ENCODE assay signal across 12 mouse cellular contexts in the genomic region with DNA sequence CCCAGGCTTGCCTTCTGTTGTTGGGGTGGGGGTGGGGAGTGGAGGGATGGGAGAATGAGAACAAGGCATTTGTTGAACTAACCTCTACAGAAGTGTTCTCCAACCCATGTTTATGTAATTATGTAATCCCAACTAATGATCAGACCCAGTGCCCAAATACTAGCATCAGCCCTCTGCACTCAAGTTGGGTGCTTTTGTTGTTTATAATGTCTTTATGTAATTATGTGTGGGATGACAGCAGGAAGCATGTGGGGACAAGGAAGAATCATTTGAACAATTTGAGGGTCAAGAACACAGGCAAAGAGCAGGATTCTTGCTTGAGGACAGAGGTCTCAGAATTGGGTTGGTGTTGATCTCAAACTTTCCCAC.
DNase-seq lines count a peak whose midpoint lies in the region; ATAC-seq and TF ChIP-seq lines count a peak whose summit lies in the region.
"Had no signal": no experiment of that assay in that cellular context is flagged by ENCODE, and none has a peak within 500 bp of the region (broad histone marks: within the 10 kb centered on the region; RNA-seq: fewer than 3 reads in every experiment).

No protein-coding gene starts in this region.

- H3K9ac ChIP-seq in lung, embryonic 15.5 days, result no peak overlapping the region
- H3K9ac ChIP-seq in hindbrain, embryonic 14.5 days, result no peak overlapping the region
- no peak overlapping the region for H3K9ac ChIP-seq in neural tube, embryonic 14.5 days (replicated peaks; ENCODE audit: low read depth, low read length)

- H3K27me3 ChIP-seq in lung, embryonic 15.5 days, result peaks cover 8% of the 10 kb centered on the region
- H3K27me3 ChIP-seq in hindbrain, embryonic 14.5 days (ENCODE audit: control insufficient read depth, insufficient read depth, low read length), result 0 out of 2 replicates have a peak, but pooled peaks cover 4% of the 10 kb centered on the region
- no peaks in the 10 kb centered on the region for H3K27me3 ChIP-seq in neural tube, embryonic 14.5 days (ENCODE audit: control insufficient read depth, insufficient read depth, low read length)

- intact Hi-C loops in gastrocnemius, adult 2 months (cut with DNase I), result loop anchor here (10.0 kb wide), 1 partner anchor 391 kb away; a partner anchor contains a TSS

- peak overlapping the region; percentile 20; the same call in 1 of the 2 replicates for H3K27ac ChIP-seq in gastrocnemius, adult 2 months
- peak overlapping the region; percentile 54 for H3K27ac ChIP-seq in lung, embryonic 15.5 days
- no peak overlapping the region for H3K27ac ChIP-seq in hindbrain, embryonic 14.5 days
- no peak overlapping the region for H3K27ac ChIP-seq in neural tube, embryonic 14.5 days (ENCODE audit: low read depth, low read length)
- H3K27ac ChIP-seq: kidney, postnatal 0 days had no signal

- no peak for ATAC-seq in lung, embryonic 15.5 days (ENCODE audit: borderline replicate concordance, extremely low read depth, low FRiP score, low TSS enrichment)
- no peak for ATAC-seq in hindbrain, embryonic 14.5 days (ENCODE audit: low FRiP score)
- no peak for ATAC-seq in neural tube, embryonic 14.5 days (ENCODE audit: low read depth)
- ATAC-seq in granulocyte monocyte progenitor cell, adult 5-6 weeks (replicated peaks; ENCODE audit: poor library complexity, severe bottlenecking), result no peak

- H3K9me3 ChIP-seq in lung, embryonic 15.5 days, result no peaks in the 10 kb centered on the region
- H3K9me3 ChIP-seq in hindbrain, embryonic 14.5 days (ENCODE audit: control insufficient read depth, low read length), result no peaks in the 10 kb centered on the region
- no peaks in the 10 kb centered on the region for H3K9me3 ChIP-seq in neural tube, embryonic 14.5 days (ENCODE audit: control insufficient read depth, low read length)

- no peak overlapping the region; the same call in 1 of the 2 replicates for H3K4me3 ChIP-seq in gastrocnemius, adult 2 months
- no peak overlapping the region for H3K4me3 ChIP-seq in lung, embryonic 15.5 days
- peak overlapping the region; percentile 58 for H3K4me3 ChIP-seq in hindbrain, embryonic 14.5 days (replicated peaks; ENCODE audit: low read length)
- H3K4me3 ChIP-seq in neural tube, embryonic 14.5 days (ENCODE audit: low read depth, low read length), result peak overlapping the region; percentile 51; the same call in 1 of the 2 replicates

- H3K4me1 ChIP-seq in lung, embryonic 15.5 days, result peaks cover 49% of the 10 kb centered on the region
- peaks cover 28% of the 10 kb centered on the region for H3K4me1 ChIP-seq in hindbrain, embryonic 14.5 days (replicated peaks; ENCODE audit: control insufficient read depth, insufficient read depth, low read length)
- peaks cover 22% of the 10 kb centered on the region for H3K4me1 ChIP-seq in neural tube, embryonic 14.5 days (ENCODE audit: control insufficient read depth, insufficient read depth, low read length)

- H3K36me3 ChIP-seq in lung, embryonic 15.5 days, result no peaks in the 10 kb centered on the region
- no peaks in the 10 kb centered on the region for H3K36me3 ChIP-seq in hindbrain, embryonic 14.5 days (replicated peaks; ENCODE audit: control insufficient read depth, insufficient read depth)
- no peaks in the 10 kb centered on the region for H3K36me3 ChIP-seq in neural tube, embryonic 14.5 days (ENCODE audit: control insufficient read depth, insufficient read depth, low read length)
- H3K36me3 ChIP-seq: G1E had no signal

- DNase-seq in gastrocnemius, adult 2 months, result no peak
- no peak for DNase-seq in gastrocnemius, postnatal 25 days
- no peak for DNase-seq in lung, adult 18-20 months
- no peak for DNase-seq in hindbrain, embryonic 14.5 days (ENCODE audit: low spot score)
- no peak for DNase-seq in cerebellum, postnatal 25 days
- DNase-seq: liver; right cerebral cortex, postnatal 4 days had no signal

- peak overlapping the region; percentile 88 for H3K4me2 ChIP-seq in lung, embryonic 15.5 days
- peak overlapping the region; percentile 71 for H3K4me2 ChIP-seq in hindbrain, embryonic 14.5 days (replicated peaks)
- peak overlapping the region; percentile 60 for H3K4me2 ChIP-seq in neural tube, embryonic 14.5 days (ENCODE audit: low read depth, low read length)

- no peak for TF ChIP-seq CTCF in gastrocnemius, adult 2 months (IDR thresholded peaks at IDR 0.05)

Comparison
In these comparisons a context has a peak if more than half of its experiments do, and no peak if none do; other contexts are left out.
1. H3K27ac ChIP-seq: peak in gastrocnemius, adult 2 months (single experiment) and lung, embryonic 15.5 days (single experiment); none in hindbrain, embryonic 14.5 days (single experiment) and neural tube, embryonic 14.5 days (single experiment).
2. H3K4me3 ChIP-seq: peak in hindbrain, embryonic 14.5 days (single experiment) and neural tube, embryonic 14.5 days (single experiment); none in gastrocnemius, adult 2 months (single experiment) and lung, embryonic 15.5 days (single experiment).
3. Peak in every context shown above with its lines, with median percentiles within 50 percentile points of each other: H3K4me2 ChIP-seq.